Mouse (Mus musculus) left cerebral cortex, postnatal 36 days (tissue): ENCODE measurements around the gene Trap1. TPM values are rescaled to one million over a fixed set of nuclear protein-coding genes. Genes with fewer than 3 reads are reported as not detected.
"Not testable (repeated sequence)": the region's sequence is repeated elsewhere in the genome, so short reads cannot be mapped to it uniquely, and the experiment has no call there.

ENCODE experiments used
- DNase-seq, 2 experiments: peaks; one replicate each; pipeline ENCODE4 v3.0.0; 2021 to 2022; ENCODE audit warnings: low spot score in 2 of 2, mixed read lengths in 1 of 2
- intact Hi-C: fragments of 180-260 bp; cut with DNase I; formaldehyde crosslinking; loops from one replicate; pipeline ENCODE4 v1.15.1; 2025
- total RNA-seq, 2 experiments: library from RNA; stranded (reverse); gene quantifications; 2 replicates each; pipeline ENCODE4 v1.2.3; 2021

Gene Trap1
- total RNA-seq, 2 experiments from 2014 or later: 72.1 to 73.1 TPM

DNA sequence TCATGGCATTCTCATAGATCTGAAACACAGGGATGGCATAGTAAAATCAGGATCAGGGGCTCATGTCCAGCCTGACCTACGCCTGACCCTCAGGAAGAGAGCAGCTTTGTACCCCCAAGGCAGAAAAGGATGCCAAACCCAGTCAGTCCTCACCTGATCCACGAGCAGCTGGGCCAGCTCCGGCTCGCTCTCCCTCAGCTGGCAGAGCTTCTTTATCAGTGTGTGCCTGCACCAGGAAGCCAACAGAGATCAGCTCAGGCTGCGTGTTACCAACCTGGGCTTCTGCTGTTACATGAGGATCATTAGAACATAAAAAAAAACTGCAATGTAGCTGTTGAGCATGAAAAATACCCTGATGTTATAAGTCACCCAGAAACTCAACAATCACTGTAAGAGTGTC, 37.4 kb downstream of the Trap1 start:
- intact Hi-C loops: no loop called here
- DNase-seq: no peak

DNA sequence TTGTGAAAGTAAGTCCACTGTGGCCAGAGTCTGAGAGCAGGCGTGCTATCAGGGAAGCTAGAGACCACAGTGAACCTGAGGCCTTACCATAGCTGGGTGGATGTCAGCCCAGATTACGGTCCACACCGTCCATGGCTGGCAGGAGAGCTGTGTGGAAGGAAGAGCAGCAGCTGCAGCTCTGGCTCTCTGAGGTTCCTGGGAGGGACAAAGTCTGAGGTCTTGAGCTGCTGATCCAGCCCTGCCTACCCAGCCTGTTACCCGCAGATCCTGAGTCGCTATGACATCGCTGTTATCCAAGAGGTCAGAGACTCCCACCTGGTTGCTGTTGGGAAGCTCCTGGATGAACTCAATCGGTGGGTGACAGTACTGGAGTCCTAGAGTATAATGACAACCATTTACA, 39.9 kb downstream of the Trap1 start:
- no peak for DNase-seq
- intact Hi-C loops: no loop called here

DNA sequence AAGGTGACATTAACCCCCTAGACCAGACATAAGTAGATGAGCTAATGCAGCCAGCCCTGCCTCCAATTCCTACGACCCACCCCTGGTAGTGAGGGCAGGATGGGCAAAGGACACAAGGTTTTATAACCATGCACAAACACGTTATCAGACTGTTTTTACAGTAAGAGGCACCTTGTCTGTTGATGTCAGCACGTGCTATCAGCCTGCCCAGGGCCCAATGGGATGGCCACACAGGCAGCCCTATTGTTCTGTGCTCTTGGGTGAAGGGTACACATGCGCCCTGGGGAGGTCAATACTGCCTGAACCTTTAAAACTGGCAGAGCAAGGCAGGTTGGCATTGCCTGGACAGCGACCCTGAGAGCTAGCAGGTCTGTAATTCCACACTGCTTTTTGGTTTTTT, 40.8 kb downstream of the Trap1 start, which contains the start of gene Dnase1:
TSS of gene Dnase1 (plus strand) at position 136 of the 400 bp plus-strand sequence.
- no peak for DNase-seq
- intact Hi-C loops: no loop called here

DNA sequence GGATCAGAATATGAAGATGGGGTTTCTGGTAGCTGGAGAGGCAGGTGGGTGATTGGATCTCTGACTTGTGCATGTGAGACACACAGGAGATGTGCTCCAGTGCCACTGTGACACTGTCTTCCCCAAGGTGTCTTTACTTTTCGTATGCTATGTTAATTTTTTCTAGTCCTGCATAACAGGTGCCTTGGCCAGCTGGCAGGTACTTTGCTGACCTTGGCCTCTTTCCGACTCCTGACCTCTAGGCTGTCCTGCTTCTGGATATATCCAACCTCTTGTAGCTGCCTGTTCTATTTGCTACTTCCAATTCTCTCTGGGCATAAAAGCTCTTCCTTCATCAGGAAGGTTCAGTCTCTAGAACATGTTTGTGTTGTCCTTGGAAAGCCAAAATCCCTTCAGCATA, 42.1 kb downstream of the Trap1 start:
- no peak for DNase-seq
- intact Hi-C loops: no loop called here

DNA sequence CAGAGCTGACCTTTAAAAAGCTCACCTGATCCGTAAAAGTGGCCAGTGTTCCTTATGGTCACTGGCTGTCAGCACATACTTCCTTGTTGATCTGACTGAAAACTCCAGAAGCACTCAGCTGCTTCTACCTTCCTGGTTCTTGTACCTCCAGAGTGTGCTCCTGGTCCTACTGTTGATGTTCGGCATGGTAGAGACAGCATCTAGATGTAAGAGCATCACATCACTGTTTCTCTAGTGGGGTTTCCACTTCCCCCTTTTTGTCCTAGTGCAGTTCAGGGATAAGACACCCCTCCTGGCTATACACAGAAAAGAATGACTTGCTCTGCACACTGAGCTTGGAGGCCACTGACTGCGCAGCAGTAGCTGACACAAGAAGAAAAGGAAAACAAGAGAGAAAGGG, 43.2 kb downstream of the Trap1 start:
- DNase-seq: no peak
- intact Hi-C loops: no loop called here

GRCm38 (mm10) chr16:4033971-4034370, 43.7 kb downstream of the Trap1 start:
- no peak for DNase-seq
- intact Hi-C loops: no loop called here

DNA sequence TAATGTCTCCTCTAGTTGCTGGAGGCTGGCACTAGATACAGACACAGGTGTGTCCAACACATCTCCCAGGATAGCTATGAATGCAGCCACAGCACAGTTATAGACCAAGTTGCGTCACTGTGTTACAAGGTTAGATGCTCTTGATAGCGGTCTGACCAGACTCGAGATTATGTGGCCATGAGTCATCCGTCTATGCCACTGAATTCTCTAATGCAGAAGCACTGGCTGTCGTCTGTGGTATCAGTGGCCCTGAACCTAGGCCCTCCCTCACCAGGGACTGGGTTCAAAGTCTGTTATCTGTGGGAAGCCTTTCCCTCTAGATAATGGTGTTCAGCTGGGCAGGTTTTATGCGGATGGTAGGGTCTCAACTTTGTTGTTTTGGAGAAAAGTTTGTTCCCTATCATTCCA, 45.3 kb downstream of the Trap1 start:
- intact Hi-C loops: no loop called here
- DNase-seq: no peak

GRCm38 (mm10) chr16:4031441-4032274, 46.0 kb downstream of the Trap1 start:
- intact Hi-C loops: no loop called here
- DNase-seq: no peak

DNA sequence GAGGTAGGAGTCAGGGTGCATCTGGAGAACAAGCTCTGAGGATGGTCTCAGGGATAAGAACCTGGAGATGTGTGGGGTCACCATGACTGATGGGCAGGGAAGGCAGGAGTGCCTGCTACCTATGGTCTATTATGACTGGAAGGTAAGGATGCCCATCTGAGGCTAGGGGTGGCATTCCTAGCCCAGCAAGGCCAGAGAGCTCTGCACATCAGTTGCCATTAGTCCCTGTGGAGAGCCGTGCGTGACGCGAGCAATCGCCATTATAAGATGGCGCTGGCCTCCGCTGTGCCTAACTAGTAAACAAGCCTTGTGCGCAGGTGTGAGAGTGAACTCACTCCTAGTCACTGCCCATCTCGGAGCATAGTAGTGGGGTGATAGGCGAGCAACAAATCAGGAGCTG, 47.1 kb downstream of the Trap1 start:
- intact Hi-C loops: no loop called here
- DNase-seq: no peak

- intact Hi-C loops: no loop called here
- DNase-seq: no peak
These were observed 48.2 kb downstream of the Trap1 start for GRCm38 (mm10) chr16:4029371-4029841.

GRCm38 (mm10) chr16:4027211-4027610, 50.4 kb downstream of the Trap1 start:
- DNase-seq: no peak
- intact Hi-C loops: no loop called here

- no peak for DNase-seq
- intact Hi-C loops: no loop called here
These were observed 51.0 kb downstream of the Trap1 start for GRCm38 (mm10) chr16:4026672-4027071.

- DNase-seq: no peak
- intact Hi-C loops: no loop called here
These were observed 54.9 kb downstream of the Trap1 start for GRCm38 (mm10) chr16:4022719-4023118.

- DNase-seq: no peak
- intact Hi-C loops: no loop called here
These were observed 56.4 kb downstream of the Trap1 start for GRCm38 (mm10) chr16:4021241-4021640.

DNA sequence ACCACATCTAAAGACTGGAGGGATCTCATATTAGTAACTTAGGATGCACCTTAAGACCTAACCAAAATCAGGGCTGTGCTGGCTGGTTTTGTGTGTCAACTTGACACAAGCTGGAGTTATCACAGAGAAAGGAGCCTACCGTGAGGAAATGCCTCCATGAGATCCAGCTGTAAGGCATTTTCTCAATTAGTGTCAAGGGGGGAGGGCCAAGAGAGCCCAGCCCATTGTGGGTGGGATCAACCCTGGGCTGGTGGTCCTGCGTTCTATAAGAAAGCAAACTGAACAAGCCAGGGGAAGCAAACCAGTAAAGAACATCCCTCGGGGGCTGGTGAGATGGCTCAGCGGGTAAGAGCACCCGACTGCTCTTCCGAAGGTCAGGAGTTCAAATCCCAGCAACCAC, 60.2 kb downstream of the Trap1 start:
- DNase-seq, intact Hi-C loops: not testable (repeated sequence)

- intact Hi-C loops, DNase-seq: not testable (repeated sequence)
These were observed 60.8 kb downstream of the Trap1 start for GRCm38 (mm10) chr16:4016786-4017185.

DNA sequence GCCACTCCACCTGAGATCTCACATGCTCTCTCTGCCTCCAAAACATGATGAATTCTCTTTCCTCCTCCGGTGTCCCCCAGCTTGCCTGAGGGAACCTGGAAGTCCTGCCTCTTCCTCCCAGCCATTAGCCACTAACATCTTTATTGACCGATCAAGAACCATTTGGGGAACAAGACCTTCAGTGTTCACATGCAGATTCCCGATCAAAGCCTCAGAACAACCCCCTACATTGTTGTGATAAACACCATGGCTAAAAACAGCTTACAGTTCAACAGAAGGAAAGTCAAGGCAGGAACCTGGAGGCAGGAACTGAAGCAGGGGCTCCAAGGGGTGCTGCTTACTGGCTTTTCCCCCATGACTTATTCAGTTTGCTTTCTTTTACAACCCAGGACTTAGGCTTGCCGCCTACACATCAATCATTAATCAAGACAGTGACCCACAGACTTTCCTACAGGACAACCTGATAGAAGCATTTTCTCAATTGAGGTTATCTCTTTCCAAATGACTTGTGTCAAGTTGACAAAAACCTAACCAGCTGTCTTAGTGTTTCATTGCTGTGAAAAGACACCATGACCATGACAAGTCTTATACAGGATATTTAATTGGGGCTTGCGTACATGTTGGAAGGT, 63.5 kb downstream of the Trap1 start:
- DNase-seq: no peak
- intact Hi-C loops: no loop called here

- intact Hi-C loops: no loop called here
- no peak for DNase-seq
These were observed 64.6 kb downstream of the Trap1 start for GRCm38 (mm10) chr16:4012882-4013570.

DNA sequence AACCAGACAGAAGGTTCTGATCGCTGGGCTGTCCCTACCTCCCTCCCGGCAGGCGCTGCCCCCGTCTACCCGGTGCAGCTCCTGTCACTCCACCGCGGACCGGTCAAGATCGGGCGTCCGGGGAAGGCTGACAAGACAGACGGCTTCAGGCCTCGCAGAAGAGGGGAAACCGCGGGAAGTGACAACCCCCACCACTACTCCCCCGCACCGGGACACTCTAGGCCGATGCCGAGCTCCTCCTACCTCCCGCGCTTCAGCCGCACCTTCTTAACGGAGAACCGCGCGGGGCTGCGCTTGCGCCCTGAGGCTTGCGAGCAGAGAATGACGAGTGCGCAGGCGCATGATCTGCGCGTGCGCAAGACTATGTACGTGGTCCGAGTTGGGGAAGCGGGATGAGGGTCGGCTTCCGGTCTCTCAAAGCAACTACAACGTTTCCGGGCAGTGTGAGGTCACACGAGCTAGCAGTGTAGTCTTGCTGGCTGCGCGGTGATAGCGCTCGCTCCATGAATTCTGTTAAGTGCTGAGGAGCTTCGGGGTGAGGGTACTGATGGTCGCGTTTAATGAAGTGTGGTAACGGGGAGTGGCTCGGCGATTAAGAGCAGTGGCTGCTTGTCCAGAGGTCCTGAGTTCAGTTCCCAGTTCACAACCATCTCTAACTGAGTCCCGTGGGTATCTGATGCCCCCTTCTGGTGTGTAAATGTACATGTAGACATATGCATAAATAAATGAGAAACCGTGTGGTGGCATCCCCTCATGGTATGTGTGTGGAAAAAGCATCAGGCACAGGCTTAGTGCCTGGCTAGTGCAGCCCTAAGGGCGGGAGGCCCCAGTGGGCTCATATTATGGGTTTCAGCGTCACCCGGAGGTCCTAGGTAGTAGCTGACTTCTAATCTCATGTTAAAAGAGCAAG, 73.9 kb downstream of the Trap1 start, which contains the start of gene Slx4:
TSS of gene Slx4 (minus strand) at position 282 of the 910 bp plus-strand sequence.
- DNase-seq: peak; percentile 97
- intact Hi-C loops: no loop called here
